ENCODE assay signal across 8 mouse cellular contexts in genomic region chr19:38429269-38429668, GRCm38 (mm10). TPM values are rescaled to one million over a fixed set of nuclear protein-coding genes. Genes with fewer than 3 reads are reported as not detected.
DNase-seq lines count a peak whose midpoint lies in the region; ATAC-seq and TF ChIP-seq lines count a peak whose summit lies in the region.

No protein-coding gene starts in this region.

- H3K4me1 ChIP-seq in forebrain, postnatal 0 days (ENCODE audit: insufficient read depth) = no peaks in the 10 kb centered on the region
- H3K4me1 ChIP-seq in forebrain, embryonic 15.5 days = no peaks in the 10 kb centered on the region
- H3K4me1 ChIP-seq in midbrain, embryonic 14.5 days (ENCODE audit: control insufficient read depth, insufficient read depth, low read length) = no peaks in the 10 kb centered on the region
- no peaks in the 10 kb centered on the region for H3K4me1 ChIP-seq in midbrain, embryonic 10.5 days
- no peaks in the 10 kb centered on the region for H3K4me1 ChIP-seq in kidney, postnatal 0 days (replicated peaks; ENCODE audit: insufficient read depth, low read length)

- 55% methylated on average over 5 of the region's 5 CpGs for WGBS in forebrain, postnatal 0 days
- 49% methylated on average over 5 of the region's 5 CpGs for WGBS in forebrain, embryonic 15.5 days
- 44% methylated on average over 5 of the region's 5 CpGs for WGBS in midbrain, embryonic 14.5 days
- WGBS in midbrain, embryonic 10.5 days = 53% methylated on average over 5 of the region's 5 CpGs
- 54% methylated on average over 5 of the region's 5 CpGs for WGBS in kidney, postnatal 0 days

- no peaks in the 10 kb centered on the region for H3K9me3 ChIP-seq in forebrain, postnatal 0 days (ENCODE audit: low read length)
- H3K9me3 ChIP-seq in forebrain, embryonic 15.5 days = no peaks in the 10 kb centered on the region
- no peaks in the 10 kb centered on the region for H3K9me3 ChIP-seq in midbrain, embryonic 14.5 days (ENCODE audit: control insufficient read depth, low read length)
- no peaks in the 10 kb centered on the region for H3K9me3 ChIP-seq in midbrain, embryonic 10.5 days (replicated peaks)
- H3K9me3 ChIP-seq in kidney, postnatal 0 days (replicated peaks; ENCODE audit: low read length) = no peaks in the 10 kb centered on the region

- H3K9ac ChIP-seq in forebrain, postnatal 0 days = no peak overlapping the region
- no peak overlapping the region for H3K9ac ChIP-seq in forebrain, embryonic 15.5 days (replicated peaks)
- no peak overlapping the region for H3K9ac ChIP-seq in midbrain, embryonic 14.5 days (replicated peaks; ENCODE audit: low read length)
- no peak overlapping the region for H3K9ac ChIP-seq in kidney, postnatal 0 days (ENCODE audit: low read depth, low read length)

- H3K27me3 ChIP-seq in forebrain, postnatal 0 days (ENCODE audit: insufficient read depth, low read length) = no peaks in the 10 kb centered on the region
- no peaks in the 10 kb centered on the region for H3K27me3 ChIP-seq in forebrain, embryonic 15.5 days
- H3K27me3 ChIP-seq in midbrain, embryonic 14.5 days (ENCODE audit: control insufficient read depth, insufficient read depth, low read length) = no peaks in the 10 kb centered on the region
- H3K27me3 ChIP-seq in midbrain, embryonic 10.5 days (ENCODE audit: low read depth, poor library complexity, severe bottlenecking) = no peaks in the 10 kb centered on the region
- H3K27me3 ChIP-seq in kidney, postnatal 0 days (ENCODE audit: insufficient read depth, low read length) = no peaks in the 10 kb centered on the region

- H3K4me2 ChIP-seq in forebrain, postnatal 0 days (ENCODE audit: low read depth) = no peak overlapping the region
- no peak overlapping the region for H3K4me2 ChIP-seq in forebrain, embryonic 15.5 days (replicated peaks)
- no peak overlapping the region for H3K4me2 ChIP-seq in midbrain, embryonic 14.5 days (ENCODE audit: low read length)
- H3K4me2 ChIP-seq in kidney, postnatal 0 days (ENCODE audit: low read length) = no peak overlapping the region

- H3K27ac ChIP-seq in forebrain, postnatal 0 days (ENCODE audit: low read depth, low read length) = no peak overlapping the region
- H3K27ac ChIP-seq in forebrain, embryonic 15.5 days (replicated peaks) = no peak overlapping the region
- H3K27ac ChIP-seq in midbrain, embryonic 14.5 days (replicated peaks; ENCODE audit: low read depth, low read length) = no peak overlapping the region
- H3K27ac ChIP-seq in midbrain, embryonic 10.5 days (replicated peaks) = no peak overlapping the region
- no peak overlapping the region for H3K27ac ChIP-seq in kidney, postnatal 0 days

- no peak for ATAC-seq in forebrain, postnatal 0 days
- no peak for ATAC-seq in forebrain, embryonic 15.5 days (replicated peaks)
- no peak for ATAC-seq in midbrain, embryonic 14.5 days (ENCODE audit: low FRiP score, low TSS enrichment)
- ATAC-seq in kidney, postnatal 0 days (replicated peaks; ENCODE audit: low FRiP score, low read depth) = no peak

- no peaks in the 10 kb centered on the region for H3K36me3 ChIP-seq in forebrain, postnatal 0 days (ENCODE audit: insufficient read depth)
- no peaks in the 10 kb centered on the region for H3K36me3 ChIP-seq in forebrain, embryonic 15.5 days
- H3K36me3 ChIP-seq in midbrain, embryonic 14.5 days (ENCODE audit: control insufficient read depth, insufficient read depth, low read length) = no peaks in the 10 kb centered on the region
- H3K36me3 ChIP-seq in midbrain, embryonic 10.5 days = no peaks in the 10 kb centered on the region
- H3K36me3 ChIP-seq in kidney, postnatal 0 days (ENCODE audit: insufficient read depth, low read length) = no peaks in the 10 kb centered on the region

- no peak overlapping the region for H3K4me3 ChIP-seq in forebrain, postnatal 0 days (ENCODE audit: low read depth, low read length)
- H3K4me3 ChIP-seq in forebrain, embryonic 15.5 days = no peak overlapping the region
- no peak overlapping the region for H3K4me3 ChIP-seq in midbrain, embryonic 14.5 days (replicated peaks; ENCODE audit: low read depth, low read length)
- H3K4me3 ChIP-seq in midbrain, embryonic 10.5 days = no peak overlapping the region
- no peak overlapping the region for H3K4me3 ChIP-seq in kidney, postnatal 0 days (replicated peaks; ENCODE audit: low read depth, low read length)

- TF ChIP-seq CTCF in forebrain, postnatal 0 days (IDR thresholded peaks at IDR 0.05; ENCODE audit: low read depth) = peak; percentile 58
- TF ChIP-seq CTCF in kidney, postnatal 0 days (IDR thresholded peaks at IDR 0.05; ENCODE audit: low read depth) = peak; percentile 71

- DNase-seq in forebrain, postnatal 0 days = peak; percentile 31
- DNase-seq in midbrain, embryonic 14.5 days = peak; percentile 71
- DNase-seq in midbrain, embryonic 10.5 days (ENCODE audit: low spot score) = no peak
- peak; percentile 39 for DNase-seq in c-Kit-positive CD71-negative TER-119-negative erythroid progenitor cells, embryonic 14.5 days (ENCODE audit: low read depth)
- DNase-seq in kidney, postnatal 0 days (ENCODE audit: low spot score) = peak; percentile 38
- peak; percentile 43 for DNase-seq in retina, postnatal 7 days (ENCODE audit: low read depth, low spot score)
- DNase-seq in layer of hippocampus, postnatal 36 days = no peak

RNA-seq across cellular contexts. Expression of gene Slc35g1, which starts 33.5 kb away (rescaled TPM):
- total RNA-seq in forebrain, postnatal 0 days (2014; rRNA removed) = 2.8 and 3.2 TPM in 2 replicates
- 0.86 and 1.3 TPM in 2 replicates for polyA plus RNA-seq in forebrain, postnatal 0 days (2015; fragmentation: Nextera tagmentation; extraction: Ambion mirVana)
- 1.1 and 1.4 TPM in 2 replicates for polyA plus RNA-seq in forebrain, embryonic 15.5 days (2015; fragmentation: Nextera tagmentation; extraction: Ambion mirVana)
- 0.86 and 1.5 TPM in 2 replicates for polyA plus RNA-seq in midbrain, embryonic 14.5 days (2014; fragmentation: Nextera tagmentation; extraction: Ambion mirVana)
- polyA plus RNA-seq in midbrain, embryonic 10.5 days (2016; fragmentation: Nextera tagmentation; extraction: Ambion mirVana) = 7.3 and 9.1 TPM in 2 replicates
- polyA plus RNA-seq in kidney, postnatal 0 days (2015; fragmentation: Nextera tagmentation; extraction: Ambion mirVana) = 8.7 and 8.8 TPM in 2 replicates
- 1 to 10 TPM; 2.7 to 3.6 TPM for total RNA-seq in layer of hippocampus, postnatal 36 days (2021)

RNA-seq across cellular contexts. Expression of gene Plce1, which starts 51.6 kb away (rescaled TPM):
- 6.4 and 11.1 TPM in 2 replicates for total RNA-seq in forebrain, postnatal 0 days (2014; rRNA removed)
- 1.3 and 2.8 TPM in 2 replicates for polyA plus RNA-seq in forebrain, postnatal 0 days (2015; fragmentation: Nextera tagmentation; extraction: Ambion mirVana)
- polyA plus RNA-seq in forebrain, embryonic 15.5 days (2015; fragmentation: Nextera tagmentation; extraction: Ambion mirVana) = 4.4 and 5.4 TPM in 2 replicates
- 2.9 and 4.3 TPM in 2 replicates for polyA plus RNA-seq in midbrain, embryonic 14.5 days (2014; fragmentation: Nextera tagmentation; extraction: Ambion mirVana)
- polyA plus RNA-seq in midbrain, embryonic 10.5 days (2016; fragmentation: Nextera tagmentation; extraction: Ambion mirVana) = 3.1 and 3.9 TPM in 2 replicates
- 2.5 and 3.9 TPM in 2 replicates for polyA plus RNA-seq in kidney, postnatal 0 days (2015; fragmentation: Nextera tagmentation; extraction: Ambion mirVana)
- 10 to 100 TPM in 1 of 2 experiments, 1 to 10 TPM in 1; 9.7 to 10.4 TPM for total RNA-seq in layer of hippocampus, postnatal 36 days (2021)

Comparison
In these comparisons a context has a peak if more than half of its experiments do, and no peak if none do; other contexts are left out.
1. DNase-seq: peak in forebrain, postnatal 0 days (single experiment), midbrain, embryonic 14.5 days (single experiment), c-Kit-positive CD71-negative TER-119-negative erythroid progenitor cells, embryonic 14.5 days (single experiment), kidney, postnatal 0 days (single experiment) and retina, postnatal 7 days (single experiment); none in midbrain, embryonic 10.5 days (single experiment) and layer of hippocampus, postnatal 36 days (0 of 2).